Mouse (Mus musculus) spleen, postnatal 4 days (tissue): ENCODE results near the gene Pdcd1lg2.

Source experiments
- DNase-seq, 2 experiments: peaks; one replicate each; pipeline ENCODE4 v3.0.0; 2022; ENCODE audit warnings: low spot score in 2 of 2

Pdcd1lg2 gene

DNA sequence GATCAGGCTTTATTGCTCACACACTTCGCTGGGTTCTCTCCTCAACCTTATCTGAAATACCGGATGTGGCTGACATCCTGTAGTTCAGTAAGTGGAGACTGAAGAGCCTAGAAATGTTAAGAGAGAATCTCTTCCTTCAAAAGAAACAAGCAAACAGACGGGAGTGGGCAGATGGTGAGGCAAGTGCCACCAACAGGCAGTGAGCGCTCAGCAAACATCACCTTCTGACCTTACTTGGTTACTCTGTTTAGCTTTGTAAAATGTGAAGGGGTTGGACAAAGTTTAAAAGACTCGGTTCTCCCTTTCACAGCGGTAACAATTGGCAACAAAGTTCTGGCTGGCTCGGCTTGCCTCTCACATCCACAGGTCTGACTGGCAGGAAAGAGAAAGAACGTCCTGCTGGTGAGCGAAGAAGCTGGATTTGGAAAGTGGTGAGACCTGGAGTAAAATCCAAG is 8.0 kb downstream of the Pdcd1lg2 start:
- no peak for DNase-seq

DNA sequence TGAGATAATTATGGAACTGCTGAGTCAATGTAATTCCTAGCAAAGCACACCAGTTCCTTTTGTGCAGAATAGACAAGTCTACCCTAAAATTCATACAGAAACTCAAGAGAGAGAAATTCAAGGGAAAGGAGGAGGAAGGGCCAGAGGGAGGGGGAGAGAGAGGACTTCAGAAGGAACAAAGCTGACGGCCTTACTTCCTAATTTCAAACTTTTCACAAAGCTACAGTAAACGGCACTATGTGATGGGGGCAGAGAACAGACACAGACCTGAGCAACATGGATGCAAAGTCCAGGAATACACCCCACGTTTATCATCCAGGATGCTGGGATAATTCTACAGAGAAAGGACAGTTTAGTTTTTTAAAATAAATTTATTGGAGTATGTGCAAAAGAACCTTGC is 8.8 kb downstream of the Pdcd1lg2 start:
- no peak for DNase-seq

DNA sequence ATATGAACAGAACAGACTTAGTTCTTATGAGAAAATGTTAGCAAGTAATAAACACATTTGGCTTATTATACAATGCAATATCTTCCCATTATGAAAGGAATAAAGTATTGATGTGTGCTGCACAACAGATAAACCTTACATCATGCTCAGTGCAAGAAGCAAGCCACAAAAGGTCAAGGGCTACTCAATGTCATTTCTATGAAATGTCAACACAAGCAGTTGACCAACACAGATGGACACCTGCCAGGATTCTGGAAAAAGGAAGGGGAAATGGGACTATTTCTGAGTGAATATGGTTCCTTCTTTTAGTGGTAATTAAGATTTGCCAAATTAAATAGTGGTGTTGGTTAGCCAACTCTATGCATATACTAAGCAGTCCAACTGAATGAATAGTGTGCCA is 9.2 kb downstream of the Pdcd1lg2 start:
- DNase-seq = no peak

- DNase-seq = no peak
Observed at GRCm38 (mm10) chr19:29420397-29420796, 9.7 kb downstream of the Pdcd1lg2 start.

GRCm38 (mm10) chr19:29422013-29422645 is 11.4 kb downstream of the Pdcd1lg2 start:
- no peak for DNase-seq

DNA sequence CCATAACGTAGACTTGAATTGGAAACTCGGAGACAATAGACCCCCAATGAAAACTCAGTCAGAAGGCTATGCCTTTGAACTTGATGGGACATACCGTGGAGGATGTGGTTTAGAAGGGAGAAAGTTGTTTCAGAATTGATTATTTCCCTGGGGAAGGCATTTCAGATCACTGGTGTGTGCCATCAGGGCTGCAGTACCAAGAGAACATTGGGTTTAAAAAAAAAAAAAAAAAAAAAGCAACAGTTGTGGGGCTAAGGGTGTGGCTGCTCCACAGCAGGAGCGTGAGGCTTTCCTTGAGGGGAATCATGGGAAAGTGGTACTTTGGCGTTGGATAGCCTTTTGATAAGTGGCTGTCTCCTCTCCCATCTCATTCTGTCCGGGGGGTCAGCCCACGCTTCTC is 12.1 kb downstream of the Pdcd1lg2 start:
- no peak for DNase-seq

DNA sequence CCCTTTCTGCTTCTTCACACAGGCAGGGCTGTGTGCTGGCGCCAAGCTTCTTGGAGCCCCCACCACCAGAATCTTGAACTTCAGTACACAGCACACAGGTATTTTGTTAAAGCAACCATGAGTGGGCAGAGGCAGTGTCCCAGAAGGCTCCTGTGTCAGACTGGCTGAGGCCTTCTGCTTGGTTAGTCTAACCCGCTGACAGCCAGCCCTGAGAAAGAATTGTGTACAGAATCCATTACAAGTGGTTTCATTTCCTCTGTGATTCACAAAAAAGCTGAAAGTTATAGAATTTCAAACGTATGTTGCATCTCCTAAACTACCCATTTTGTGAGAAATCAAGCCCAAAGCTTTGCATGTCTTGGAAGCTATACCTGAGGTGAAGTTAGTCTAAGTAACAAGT is 19.8 kb downstream of the Pdcd1lg2 start:
- peak in 1 of 2 experiments; percentile 59 for DNase-seq

GRCm38 (mm10) chr19:29430953-29431352 is 20.2 kb downstream of the Pdcd1lg2 start:
- DNase-seq = no peak

DNA sequence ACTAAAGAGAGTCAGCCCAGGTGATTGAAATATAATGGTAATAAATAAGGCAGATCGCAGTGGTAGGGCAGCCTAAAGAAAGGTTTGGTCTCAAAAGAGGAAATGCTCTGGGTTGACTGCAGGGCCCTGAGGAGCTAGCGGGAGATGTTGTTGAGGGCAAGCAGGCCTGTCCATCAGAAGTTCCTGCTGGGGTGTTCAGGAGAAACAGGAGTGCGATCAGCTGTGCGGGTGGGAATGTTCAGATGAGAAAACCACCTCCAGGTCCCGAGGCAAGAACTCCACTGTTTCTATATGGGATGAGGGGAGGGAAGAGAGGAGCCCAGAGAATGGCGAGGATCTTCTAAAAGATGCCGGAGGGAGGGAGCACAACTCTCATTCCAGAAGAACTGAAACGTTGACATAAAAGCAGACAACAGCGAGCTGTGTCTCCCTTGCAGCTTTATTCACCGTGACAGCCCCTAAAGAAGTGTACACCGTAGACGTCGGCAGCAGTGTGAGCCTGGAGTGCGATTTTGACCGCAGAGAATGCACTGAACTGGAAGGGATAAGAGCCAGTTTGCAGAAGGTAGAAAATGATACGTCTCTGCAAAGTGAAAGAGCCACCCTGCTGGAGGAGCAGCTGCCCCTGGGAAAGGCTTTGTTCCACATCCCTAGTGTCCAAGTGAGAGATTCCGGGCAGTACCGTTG is 26.2 kb downstream of the Pdcd1lg2 start:
- DNase-seq = no peak

DNA sequence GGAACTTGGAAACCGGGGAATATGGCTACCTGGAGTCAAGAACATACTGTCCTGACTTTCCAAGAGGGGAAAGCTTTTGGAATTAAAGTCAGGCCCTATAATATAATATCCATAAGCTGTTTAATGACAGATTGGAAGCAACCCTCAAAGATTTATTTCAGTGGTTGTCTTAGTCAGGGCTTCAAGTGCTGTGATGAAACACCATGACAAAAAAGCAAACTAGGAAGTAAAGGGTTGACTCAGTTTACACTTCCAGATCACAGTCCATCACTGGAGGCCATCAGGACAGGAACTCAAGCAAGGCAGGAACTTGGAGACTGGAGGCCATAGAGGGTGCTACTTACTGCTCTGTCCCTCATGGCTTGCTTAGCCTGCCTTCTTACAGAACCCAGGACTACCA is 27.1 kb downstream of the Pdcd1lg2 start:
- no peak for DNase-seq

DNA sequence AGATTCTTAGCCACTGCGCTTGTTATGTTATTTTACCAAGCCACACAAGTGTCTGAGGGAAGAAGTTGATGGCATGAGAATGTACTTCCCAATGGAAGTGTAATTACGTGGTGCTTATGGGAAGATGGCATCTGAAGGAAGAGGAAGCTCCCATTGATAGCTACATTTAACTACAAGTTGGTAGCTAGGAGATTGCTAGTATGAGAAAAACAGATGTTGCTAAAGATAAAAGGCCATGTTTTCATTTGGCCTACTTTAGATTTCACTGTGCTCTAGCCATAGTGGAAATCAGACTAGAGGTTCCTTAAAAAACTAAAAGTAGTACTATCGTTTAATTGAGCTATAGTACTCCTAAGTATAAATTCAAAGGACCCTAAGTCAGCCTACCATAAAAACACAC is 28.5 kb downstream of the Pdcd1lg2 start:
- DNase-seq = no peak

- no peak for DNase-seq
Observed at GRCm38 (mm10) chr19:29442492-29442891, 31.8 kb downstream of the Pdcd1lg2 start.

- no peak for DNase-seq
Observed at GRCm38 (mm10) chr19:29444364-29444763, 33.6 kb downstream of the Pdcd1lg2 start.

GRCm38 (mm10) chr19:29448373-29448772 is 37.7 kb downstream of the Pdcd1lg2 start:
- no peak for DNase-seq

DNA sequence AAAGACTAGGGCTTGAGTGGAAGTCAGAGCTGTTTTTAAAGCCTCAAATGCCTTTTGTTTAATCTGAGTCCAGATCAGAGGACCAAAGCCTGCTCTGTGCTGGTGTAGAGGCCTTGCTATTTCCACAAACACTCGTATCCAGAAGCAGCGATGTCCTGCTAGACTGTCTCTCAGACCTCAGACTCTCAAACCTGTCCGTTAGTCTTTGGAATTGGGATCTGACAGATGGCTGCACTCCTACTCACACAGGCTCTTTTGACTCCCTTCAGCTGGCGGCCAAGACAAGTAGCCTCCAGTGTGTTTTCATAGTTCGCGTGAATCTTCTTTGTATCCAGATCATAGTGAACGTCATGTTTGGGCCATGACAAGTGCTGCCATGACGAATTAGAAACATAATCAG is 39.7 kb downstream of the Pdcd1lg2 start:
- no peak for DNase-seq

GRCm38 (mm10) chr19:29454141-29454601 is 43.5 kb downstream of the Pdcd1lg2 start:
- DNase-seq = no peak

DNA sequence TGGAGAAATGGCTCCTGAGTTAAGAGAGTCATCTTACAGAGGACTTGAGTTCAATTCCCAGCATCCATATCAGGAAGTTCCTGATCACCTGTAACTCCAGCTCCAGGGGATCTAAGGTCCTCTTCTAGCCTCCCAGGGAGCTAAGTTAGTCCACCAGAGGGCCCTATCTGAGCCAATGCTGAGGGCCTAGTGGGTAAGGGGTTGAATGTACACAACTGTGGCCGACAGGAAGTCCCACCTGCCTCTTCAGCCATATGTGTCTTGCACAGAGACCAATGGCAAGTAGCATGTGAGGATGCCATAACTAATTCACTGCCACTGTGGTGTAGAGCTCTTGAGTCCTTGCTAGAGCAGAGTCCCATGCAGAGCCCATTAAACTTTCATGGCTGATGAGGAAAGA is 44.4 kb downstream of the Pdcd1lg2 start:
- no peak for DNase-seq

- no peak for DNase-seq
Observed at GRCm38 (mm10) chr19:29457982-29458381, 47.3 kb downstream of the Pdcd1lg2 start.

- DNase-seq = no peak
Observed at GRCm38 (mm10) chr19:29462462-29462861, 51.7 kb downstream of the Pdcd1lg2 start.

DNA sequence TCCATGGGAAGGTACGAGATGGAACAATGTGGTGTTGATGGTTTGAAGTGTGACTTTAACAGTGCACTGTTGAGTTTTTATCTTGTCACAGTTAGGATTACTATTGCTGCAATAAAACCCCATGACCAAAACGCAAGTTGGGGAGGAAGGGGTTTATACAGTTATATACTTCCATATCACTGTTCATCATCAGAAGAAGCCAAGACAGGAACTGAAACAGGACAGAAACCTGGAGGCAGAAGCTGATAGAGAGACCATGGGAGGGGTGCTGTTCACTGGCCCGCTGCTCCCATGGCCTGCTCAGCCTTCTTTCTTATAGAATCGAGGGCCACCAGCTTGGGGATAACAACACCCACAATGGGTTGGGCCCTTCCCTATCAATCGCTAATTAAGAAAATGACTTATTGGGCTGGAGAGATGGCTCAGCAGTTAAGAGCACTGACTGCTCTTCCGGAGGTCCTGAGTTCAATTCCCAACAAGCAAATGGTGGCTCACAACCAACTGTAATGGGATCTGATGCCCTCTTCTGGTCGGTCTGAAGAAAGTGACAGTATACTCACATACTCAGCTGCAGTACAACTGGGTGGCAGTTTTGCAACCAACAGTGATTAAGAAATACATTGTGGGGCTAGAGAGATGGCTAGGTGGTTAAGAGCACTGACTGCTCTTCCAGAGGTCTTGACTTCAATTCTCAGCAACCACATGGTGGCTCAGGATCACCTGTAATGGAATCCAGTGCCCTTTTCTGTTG is 53.1 kb downstream of the Pdcd1lg2 start:
- no peak for DNase-seq

DNA sequence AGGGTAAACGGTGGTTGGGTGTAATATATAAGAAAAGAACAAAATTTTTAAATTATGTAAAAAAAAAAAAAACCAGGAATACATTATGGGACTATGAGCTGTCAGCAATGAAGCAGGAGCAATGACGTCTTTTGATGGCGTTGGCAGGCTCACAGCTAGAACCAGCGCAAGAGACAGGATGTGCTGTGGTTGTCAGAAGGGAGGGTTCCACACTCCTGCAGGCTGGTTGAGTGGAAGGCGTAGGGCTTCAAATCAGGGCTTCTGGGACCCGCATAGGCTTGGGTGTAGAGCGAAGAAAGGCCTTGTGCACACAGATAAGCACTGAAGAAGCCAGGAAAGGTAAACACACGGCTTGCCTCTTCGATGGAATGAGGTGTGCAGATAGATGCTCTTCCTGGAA is 56.1 kb downstream of the Pdcd1lg2 start:
- DNase-seq = no peak

- no peak for DNase-seq
Observed at GRCm38 (mm10) chr19:29468941-29469685, 58.4 kb downstream of the Pdcd1lg2 start.
